Mouse (Mus musculus): ENCODE measurements around the gene Fzd7. TPM values are rescaled to one million over a fixed set of nuclear protein-coding genes. Genes with fewer than 3 reads are reported as not detected.
"Not testable (repeated sequence)": the region's sequence is repeated elsewhere in the genome, so short reads cannot be mapped to it uniquely, and the experiment has no call there.

Fzd7 gene
- polyA plus RNA-seq (2016; fragmentation: Nextera tagmentation; extraction: Ambion mirVana): 8.1 and 10.9 TPM in 2 replicates

DNA sequence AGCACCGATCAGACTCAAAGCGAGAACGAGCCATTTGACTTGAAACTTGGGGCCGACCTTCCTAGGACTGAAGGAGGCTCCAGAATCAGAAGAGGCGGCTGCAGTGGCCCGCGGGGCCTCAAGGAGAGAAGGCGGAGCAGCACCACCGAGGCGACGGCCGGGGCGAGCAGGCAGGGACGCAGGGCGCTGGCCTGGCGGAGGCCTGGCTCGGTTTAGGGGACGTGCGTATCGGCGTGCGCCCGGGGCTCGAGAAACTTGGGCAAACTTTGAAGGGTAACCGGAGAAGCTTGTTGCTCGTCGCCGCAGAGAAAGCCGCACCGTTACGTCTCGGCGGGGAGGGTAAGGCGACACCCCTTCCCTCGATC is at the start of gene Fzd7:
Gene Fzd7, plus strand, starts transcription at position 94 of the 365 bp plus-strand sequence.
- Histone ChIP-seq H3K4me3 (replicated peaks) (peak within 1 kb of the TSS; percentile 74), H3K27me3 (peaks cover 50% of the 10 kb centered on the region), H3K4me2 (peak within 1 kb of the TSS; percentile 99), H3K4me1 (peaks cover 58% of the 10 kb centered on the region), H3K9me3 (no peaks in the 10 kb centered on the region), H3K9ac (peak within 1 kb of the TSS; percentile 88), H3K36me3 (replicated peaks) (no peaks in the 10 kb centered on the region), H3K27ac (peak within 1 kb of the TSS; percentile 88)
- 0% methylated on average over 27 of the region's 35 CpGs for WGBS
- ATAC-seq (ENCODE audit: low FRiP score): peak; percentile 18

- no peak overlapping the region for H3K4me3 ChIP-seq (replicated peaks)
- H3K4me1 ChIP-seq: peaks cover 15% of the 10 kb centered on the region
- 87% methylated on average over 6 of the region's 6 CpGs for WGBS
- no peak overlapping the region for H3K9ac ChIP-seq
- no peak for ATAC-seq (ENCODE audit: low FRiP score)
- no peak overlapping the region for H3K27ac ChIP-seq
- H3K4me2 ChIP-seq: no peak overlapping the region
- H3K36me3 ChIP-seq (replicated peaks): no peaks in the 10 kb centered on the region
- H3K9me3 ChIP-seq: no peaks in the 10 kb centered on the region
- no peaks in the 10 kb centered on the region for H3K27me3 ChIP-seq
These were observed 48.9 kb upstream of the Fzd7 start for GRCm38 (mm10) chr1:59433296-59433695.

GRCm38 (mm10) chr1:59434071-59434470 is 48.2 kb upstream of the Fzd7 start:
- H3K27me3 ChIP-seq: no peaks in the 10 kb centered on the region
- no peak for ATAC-seq (ENCODE audit: low FRiP score)
- peaks cover 18% of the 10 kb centered on the region for H3K4me1 ChIP-seq
- H3K27ac ChIP-seq: no peak overlapping the region
- no peak overlapping the region for H3K9ac ChIP-seq
- WGBS: 80% methylated on average over 3 of the region's 3 CpGs
- H3K4me2 ChIP-seq: no peak overlapping the region
- no peaks in the 10 kb centered on the region for H3K9me3 ChIP-seq
- no peaks in the 10 kb centered on the region for H3K36me3 ChIP-seq (replicated peaks)
- H3K4me3 ChIP-seq (replicated peaks): no peak overlapping the region

GRCm38 (mm10) chr1:59435270-59435669 is 47.0 kb upstream of the Fzd7 start:
- H3K4me2 ChIP-seq: no peak overlapping the region
- H3K27ac ChIP-seq: no peak overlapping the region
- ATAC-seq (ENCODE audit: low FRiP score): no peak
- 0 out of 2 replicates have a peak, but pooled peaks cover 6% of the 10 kb centered on the region for H3K27me3 ChIP-seq
- H3K9me3 ChIP-seq: no peaks in the 10 kb centered on the region
- H3K4me3 ChIP-seq (replicated peaks): no peak overlapping the region
- peaks cover 20% of the 10 kb centered on the region for H3K4me1 ChIP-seq
- no peak overlapping the region for H3K9ac ChIP-seq
- no peaks in the 10 kb centered on the region for H3K36me3 ChIP-seq (replicated peaks)
- 95% methylated on average over 5 of the region's 5 CpGs for WGBS

- no peak overlapping the region for H3K9ac ChIP-seq
- 89% methylated on average over 3 of the region's 3 CpGs for WGBS
- ATAC-seq (ENCODE audit: low FRiP score): no peak
- no peak overlapping the region for H3K4me3 ChIP-seq (replicated peaks)
- H3K36me3 ChIP-seq (replicated peaks): no peaks in the 10 kb centered on the region
- H3K9me3 ChIP-seq: no peaks in the 10 kb centered on the region
- H3K27ac ChIP-seq: no peak overlapping the region
- 0 out of 2 replicates have a peak, but pooled peaks cover 6% of the 10 kb centered on the region for H3K27me3 ChIP-seq
- peaks cover 20% of the 10 kb centered on the region for H3K4me1 ChIP-seq
- H3K4me2 ChIP-seq: no peak overlapping the region
These were observed 45.9 kb upstream of the Fzd7 start for GRCm38 (mm10) chr1:59436321-59436720.

DNA sequence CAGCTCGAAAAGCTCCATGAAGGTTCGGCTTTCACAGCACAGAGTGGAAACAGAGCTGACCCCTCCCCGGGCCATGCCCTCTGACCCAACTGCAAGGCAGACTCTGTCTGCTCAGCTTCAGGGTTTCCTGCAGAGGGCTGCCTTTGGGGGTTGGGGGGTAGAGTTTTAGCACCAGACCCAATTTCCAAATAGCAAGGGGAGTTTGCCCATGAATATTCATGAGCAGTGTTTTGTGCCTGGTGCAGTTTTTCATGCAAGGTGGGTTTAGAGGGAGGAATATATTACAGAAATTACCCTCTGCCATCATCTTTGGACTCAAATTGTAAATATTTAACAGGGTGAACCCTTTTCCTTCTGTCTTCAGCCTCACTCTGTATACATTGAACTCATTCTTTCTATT is 44.3 kb upstream of the Fzd7 start:
- Histone ChIP-seq H3K9ac (no peak overlapping the region), H3K9me3 (no peaks in the 10 kb centered on the region), H3K4me2 (no peak overlapping the region), H3K4me3 (replicated peaks) (no peak overlapping the region), H3K27me3 (0 out of 2 replicates have a peak, but pooled peaks cover 6% of the 10 kb centered on the region), H3K36me3 (replicated peaks) (no peaks in the 10 kb centered on the region), H3K27ac (0 out of 2 replicates have a peak overlapping the region, but pooled peaks have one; percentile 5), H3K4me1 (peaks cover 20% of the 10 kb centered on the region)
- WGBS: 8% methylated on average over 3 of the region's 3 CpGs
- ATAC-seq (ENCODE audit: low FRiP score): peak; percentile 68; the same call in 1 of the 2 replicates

DNA sequence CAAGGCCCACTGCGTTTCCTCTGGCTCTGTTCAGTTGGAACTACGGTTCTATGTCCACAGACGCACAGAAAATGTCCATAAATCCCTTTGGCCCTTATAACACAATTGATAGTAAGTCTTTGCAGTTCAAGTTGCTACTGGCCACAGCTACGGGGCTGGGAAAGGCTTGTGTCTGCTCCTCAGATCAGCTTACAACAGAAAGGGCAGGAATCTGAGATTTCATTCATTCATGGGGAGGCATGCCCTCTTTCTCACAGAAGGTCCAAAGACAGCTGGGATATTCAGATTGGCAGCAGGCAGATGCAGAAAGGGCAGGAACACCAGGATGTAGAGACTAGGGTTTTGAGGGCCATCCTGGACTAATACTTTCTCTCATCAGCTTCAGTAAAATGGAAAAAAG is 43.9 kb upstream of the Fzd7 start:
- 30% methylated on average over 4 of the region's 4 CpGs for WGBS
- H3K4me3 ChIP-seq (replicated peaks): no peak overlapping the region
- H3K9me3 ChIP-seq: no peaks in the 10 kb centered on the region
- H3K27me3 ChIP-seq: 0 out of 2 replicates have a peak, but pooled peaks cover 6% of the 10 kb centered on the region
- ATAC-seq (ENCODE audit: low FRiP score): no peak
- H3K9ac ChIP-seq: no peak overlapping the region
- H3K4me1 ChIP-seq: peaks cover 20% of the 10 kb centered on the region
- H3K4me2 ChIP-seq: no peak overlapping the region
- 0 out of 2 replicates have a peak overlapping the region, but pooled peaks have one; percentile 5 for H3K27ac ChIP-seq
- H3K36me3 ChIP-seq (replicated peaks): no peaks in the 10 kb centered on the region

- H3K27me3 ChIP-seq: 0 out of 2 replicates have a peak, but pooled peaks cover 6% of the 10 kb centered on the region
- H3K4me2 ChIP-seq: no peak overlapping the region
- no peaks in the 10 kb centered on the region for H3K36me3 ChIP-seq (replicated peaks)
- WGBS: 77% methylated on average over 2 of the region's 2 CpGs
- no peak overlapping the region for H3K27ac ChIP-seq
- no peak overlapping the region for H3K4me3 ChIP-seq (replicated peaks)
- no peaks in the 10 kb centered on the region for H3K9me3 ChIP-seq
- H3K9ac ChIP-seq: no peak overlapping the region
- peaks cover 20% of the 10 kb centered on the region for H3K4me1 ChIP-seq
- no peak for ATAC-seq (ENCODE audit: low FRiP score)
These were observed 43.0 kb upstream of the Fzd7 start for GRCm38 (mm10) chr1:59439252-59439651.

DNA sequence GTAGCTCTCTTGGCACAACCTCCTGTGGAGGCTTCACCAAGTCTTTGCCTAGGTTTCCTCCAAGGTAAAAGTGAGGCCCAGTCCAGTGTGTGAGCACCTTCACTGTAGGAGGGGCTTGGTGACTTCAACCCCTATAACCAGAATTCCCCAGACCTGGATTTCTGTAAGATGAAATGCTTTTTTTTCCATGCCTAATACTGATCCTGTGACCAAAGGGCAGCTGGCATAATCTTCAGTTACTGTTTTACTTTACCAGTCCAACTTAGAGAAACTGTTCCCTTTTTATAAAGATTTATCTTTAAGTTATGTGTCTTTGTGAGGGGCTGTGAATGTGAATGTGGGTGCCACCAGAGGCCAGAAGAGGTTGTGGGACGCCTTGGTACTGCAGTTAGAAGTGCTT is 42.3 kb upstream of the Fzd7 start:
- H3K4me3 ChIP-seq (replicated peaks): no peak overlapping the region
- ATAC-seq (ENCODE audit: low FRiP score): no peak
- no peak overlapping the region for H3K4me2 ChIP-seq
- H3K36me3 ChIP-seq (replicated peaks): no peaks in the 10 kb centered on the region
- 0 out of 2 replicates have a peak, but pooled peaks cover 6% of the 10 kb centered on the region for H3K27me3 ChIP-seq
- H3K9ac ChIP-seq: no peak overlapping the region
- H3K4me1 ChIP-seq: peaks cover 20% of the 10 kb centered on the region
- no peaks in the 10 kb centered on the region for H3K9me3 ChIP-seq
- 78% methylated on average over 1 of the region's 1 CpGs for WGBS
- no peak overlapping the region for H3K27ac ChIP-seq

DNA sequence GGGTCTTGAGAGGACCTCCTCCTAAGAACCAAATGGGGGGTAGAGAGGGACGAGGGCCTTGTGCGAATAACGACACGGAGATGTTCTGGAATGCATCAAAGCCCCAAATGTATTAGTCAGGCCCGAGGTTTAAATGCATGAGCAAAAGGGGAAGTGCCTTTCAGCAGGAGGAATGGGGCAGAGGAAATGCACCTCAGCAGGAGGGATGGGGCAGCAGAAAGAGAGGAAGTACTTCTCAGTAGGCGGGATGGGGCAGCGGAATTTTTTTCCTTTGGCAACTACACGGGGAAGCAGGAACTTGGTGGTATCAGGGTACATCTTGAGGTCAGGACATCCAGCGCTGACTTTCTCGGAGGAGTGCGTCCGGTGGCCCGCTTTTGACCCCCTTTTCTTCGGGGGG is 39.5 kb upstream of the Fzd7 start:
- H3K27me3 ChIP-seq; H3K9me3 ChIP-seq; H3K4me2 ChIP-seq; H3K9ac ChIP-seq; ATAC-seq (ENCODE audit: low FRiP score); H3K4me3 ChIP-seq (replicated peaks); H3K27ac ChIP-seq; H3K36me3 ChIP-seq (replicated peaks): not testable (repeated sequence)
- peaks cover 11% of the 10 kb centered on the region for H3K4me1 ChIP-seq
- 94% methylated on average over 14 of the region's 14 CpGs for WGBS

- Histone ChIP-seq H3K27me3 (peaks cover 20% of the 10 kb centered on the region; the same call in 1 of the 2 replicates), H3K4me1 (peaks cover 6% of the 10 kb centered on the region), H3K4me3 (replicated peaks) (no peak overlapping the region), H3K36me3 (replicated peaks) (no peaks in the 10 kb centered on the region), H3K4me2 (no peak overlapping the region), H3K9ac (no peak overlapping the region), H3K27ac (no peak overlapping the region), H3K9me3 (no peaks in the 10 kb centered on the region)
- WGBS: 84% methylated on average over 3 of the region's 3 CpGs
- no peak for ATAC-seq (ENCODE audit: low FRiP score)
These were observed 38.0 kb upstream of the Fzd7 start for GRCm38 (mm10) chr1:59444127-59444660.

DNA sequence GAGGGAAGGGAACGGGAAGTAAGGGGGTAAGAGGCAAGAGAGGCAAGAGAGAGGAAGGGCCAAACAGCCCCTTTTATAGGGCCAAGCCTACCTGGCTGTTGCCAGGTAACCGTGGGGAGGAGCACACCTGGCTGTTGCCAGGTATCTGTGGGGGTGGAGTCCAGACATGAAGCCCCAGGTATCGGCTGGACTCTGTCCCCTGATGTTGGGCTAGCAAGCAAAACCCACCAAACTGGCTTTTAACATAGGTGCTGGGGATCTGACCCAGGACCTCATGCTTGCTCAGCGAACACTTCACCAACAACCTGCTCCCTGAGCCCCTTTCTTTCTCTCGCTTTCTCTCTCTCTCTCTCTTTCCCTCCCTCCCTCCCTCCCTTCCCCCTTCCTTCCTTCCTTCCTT is 37.0 kb upstream of the Fzd7 start:
- H3K4me2 ChIP-seq: no peak overlapping the region
- no peak for ATAC-seq (ENCODE audit: low FRiP score)
- no peaks in the 10 kb centered on the region for H3K36me3 ChIP-seq (replicated peaks)
- H3K9ac ChIP-seq: no peak overlapping the region
- no peaks in the 10 kb centered on the region for H3K9me3 ChIP-seq
- WGBS: 81% methylated on average over 5 of the region's 5 CpGs
- H3K4me3 ChIP-seq (replicated peaks): no peak overlapping the region
- H3K4me1 ChIP-seq: peaks cover 11% of the 10 kb centered on the region
- no peak overlapping the region for H3K27ac ChIP-seq
- peaks cover 21% of the 10 kb centered on the region for H3K27me3 ChIP-seq
